Mouse (Mus musculus): ENCODE results near the gene Asb16.

DNA sequence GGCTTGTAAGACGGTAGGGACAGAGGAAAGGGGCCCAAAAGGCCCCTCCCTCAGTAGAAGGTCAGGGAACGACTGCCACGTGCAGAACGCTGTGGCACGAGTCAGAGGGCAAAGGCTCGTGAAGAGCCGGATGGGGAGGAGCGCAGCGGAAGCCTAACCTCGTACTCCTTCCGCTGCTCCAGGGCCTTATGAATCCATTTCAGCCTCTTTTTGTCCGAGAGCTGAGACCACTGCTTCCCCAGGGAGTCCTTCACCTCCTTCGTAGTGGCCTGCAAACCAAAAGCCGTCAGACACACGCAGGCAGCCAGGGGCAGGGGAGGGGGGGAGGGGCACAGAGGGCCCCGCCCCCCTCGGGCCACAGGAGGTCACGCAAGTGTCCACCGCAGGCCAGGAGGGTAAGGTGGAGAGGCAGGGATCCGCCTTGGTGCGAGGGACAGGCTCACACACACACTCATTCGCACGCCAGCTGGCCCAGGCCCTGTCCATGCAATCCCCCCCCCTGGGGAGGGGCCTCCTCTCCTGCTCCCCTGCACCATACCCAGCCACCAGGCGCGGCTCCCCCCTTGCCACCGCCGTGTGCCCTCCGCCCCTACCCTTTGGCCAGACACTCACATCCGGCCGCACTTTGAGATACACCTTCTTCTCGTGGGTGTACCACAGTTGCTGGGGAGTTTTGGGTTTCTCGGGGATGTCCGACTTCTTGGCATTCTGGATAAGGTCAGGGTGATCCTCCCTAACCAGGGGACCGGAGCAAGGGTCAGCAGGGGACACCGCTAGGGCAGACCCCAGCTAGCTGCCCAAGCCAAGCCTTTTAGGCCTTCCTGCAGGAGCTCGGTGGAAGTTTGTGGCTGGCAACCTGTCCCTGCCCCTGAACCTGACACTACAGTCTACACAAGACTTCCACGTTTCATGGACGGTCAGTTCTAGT, 42.5 kb downstream of the Asb16 start:
- no peak for TF ChIP-seq CTCF (conservative IDR thresholded peaks at IDR 0.05; ENCODE audit: insufficient read depth, insufficient read length, low read depth, low read length)
- no peak for TF ChIP-seq POLR2A (IDR thresholded peaks at IDR 0.05; ENCODE audit: low read depth, low read length)
